Mouse (Mus musculus) neutrophil, adult 5-6 weeks (primary cell): ENCODE data around the gene Tcf20. TPM values are rescaled to one million over a fixed set of nuclear protein-coding genes. Genes with fewer than 3 reads are reported as not detected.

Experiments used
- ATAC-seq: fragments of 151-379, 151-347 bp; 2 replicates; pipeline ENCODE4 v1.8.0; 2017; ENCODE audit warnings: mild to moderate bottlenecking, moderate TSS enrichment; ENCODE audit not compliant: insufficient number of reproducible peaks, poor library complexity, low FRiP score, severe bottlenecking; ENCODE audit errors: extremely low read depth
- total RNA-seq: library from RNA; stranded (forward); fragments of 200-1000 nt; gene quantifications from 2 replicates; pipeline ENCODE4 v1.2.3, GENCODE M21; 2017

Gene Tcf20
- total RNA-seq = 138 TPM in 2 replicates

GRCm38 (mm10) chr15:82987732-82988112 is at the start of gene Tcf20:
Tcf20 (minus strand) TSS chr15:82987872.
- peak; percentile 80 for ATAC-seq

GRCm38 (mm10) chr15:83036900-83037519 is 49.3 kb upstream of the Tcf20 start:
- no peak for ATAC-seq

- peak; percentile 60 for ATAC-seq
These were observed 48.4 kb upstream of the Tcf20 start for GRCm38 (mm10) chr15:83036089-83036488.

- no peak for ATAC-seq
These were observed 46.8 kb upstream of the Tcf20 start for GRCm38 (mm10) chr15:83034275-83034977.

GRCm38 (mm10) chr15:83032981-83033541 is 45.4 kb upstream of the Tcf20 start, which contains the start of gene Nfam1:
Nfam1 (minus strand) TSS chr15:83033306.
- peak; percentile 82 for ATAC-seq

- peak; percentile 28; the same call in 1 of the 2 replicates for ATAC-seq
These were observed 43.2 kb upstream of the Tcf20 start for GRCm38 (mm10) chr15:83030884-83031283.

- no peak for ATAC-seq
These were observed 42.4 kb upstream of the Tcf20 start for GRCm38 (mm10) chr15:83029725-83030718.

GRCm38 (mm10) chr15:83026129-83026528 is 38.5 kb upstream of the Tcf20 start:
- no peak for ATAC-seq

GRCm38 (mm10) chr15:83025041-83025760 is 37.5 kb upstream of the Tcf20 start:
- no peak for ATAC-seq

- no peak for ATAC-seq
These were observed 35.3 kb upstream of the Tcf20 start for GRCm38 (mm10) chr15:83022947-83023346.

GRCm38 (mm10) chr15:83010990-83011664 is 23.5 kb upstream of the Tcf20 start:
- no peak for ATAC-seq

GRCm38 (mm10) chr15:83010423-83010822 is 22.8 kb upstream of the Tcf20 start:
- no peak for ATAC-seq

- peak; percentile 82 for ATAC-seq
These were observed 21.9 kb upstream of the Tcf20 start for GRCm38 (mm10) chr15:83009532-83009931.

- peak; percentile 20; the same call in 1 of the 2 replicates for ATAC-seq
These were observed 21.2 kb upstream of the Tcf20 start for GRCm38 (mm10) chr15:83008761-83009423.

- ATAC-seq = no peak
These were observed 19.8 kb upstream of the Tcf20 start for GRCm38 (mm10) chr15:83007346-83007920.

GRCm38 (mm10) chr15:83002665-83003548 is 15.2 kb upstream of the Tcf20 start:
- ATAC-seq = no peak
